Mouse (Mus musculus) left cerebral cortex, postnatal 14 days (tissue): ENCODE data around the gene Rusc2. TPM values are rescaled to one million over a fixed set of nuclear protein-coding genes. Genes with fewer than 3 reads are reported as not detected.
A peak's percentile ranks its signal among the peaks of the same experiment; 100 is the strongest.

Source experiments
- DNase-seq, 2 experiments: peaks; one replicate each; pipeline ENCODE4 v3.0.0; 2021 to 2022; ENCODE audit warnings: low spot score in 2 of 2, mixed read lengths in 1 of 2
- intact Hi-C: fragments of 180-260 bp; cut with DNase I; formaldehyde crosslinking; loops from one replicate; pipeline ENCODE4 v1.15.1; 2025
- long read RNA-seq, 2 experiments: library from polyadenylated mRNA; stranded (forward); transcript quantifications; one replicate each; pipeline ENCODE4 v2.0.0; 2021
- total RNA-seq, 2 experiments: library from RNA; stranded (reverse); gene quantifications; 2 replicates each; pipeline ENCODE4 v1.2.3; 2021

Gene Rusc2
- total RNA-seq, result 100 to 1,000 TPM; 128 to 142 TPM
- long read RNA-seq, experiment 1, full-length matches to known transcripts, result 15 of 102 reads
- long read RNA-seq, experiment 1, partial matches to known transcripts, result 63 of 102 reads
- long read RNA-seq, experiment 1, other reads (novel, unspliced or antisense), result 24 of 102 reads
- long read RNA-seq, experiment 2, full-length matches to known transcripts, result 12 of 96 reads
- long read RNA-seq, experiment 2, partial matches to known transcripts, result 59 of 96 reads
- long read RNA-seq, experiment 2, other reads (novel, unspliced or antisense), result 25 of 96 reads

DNA sequence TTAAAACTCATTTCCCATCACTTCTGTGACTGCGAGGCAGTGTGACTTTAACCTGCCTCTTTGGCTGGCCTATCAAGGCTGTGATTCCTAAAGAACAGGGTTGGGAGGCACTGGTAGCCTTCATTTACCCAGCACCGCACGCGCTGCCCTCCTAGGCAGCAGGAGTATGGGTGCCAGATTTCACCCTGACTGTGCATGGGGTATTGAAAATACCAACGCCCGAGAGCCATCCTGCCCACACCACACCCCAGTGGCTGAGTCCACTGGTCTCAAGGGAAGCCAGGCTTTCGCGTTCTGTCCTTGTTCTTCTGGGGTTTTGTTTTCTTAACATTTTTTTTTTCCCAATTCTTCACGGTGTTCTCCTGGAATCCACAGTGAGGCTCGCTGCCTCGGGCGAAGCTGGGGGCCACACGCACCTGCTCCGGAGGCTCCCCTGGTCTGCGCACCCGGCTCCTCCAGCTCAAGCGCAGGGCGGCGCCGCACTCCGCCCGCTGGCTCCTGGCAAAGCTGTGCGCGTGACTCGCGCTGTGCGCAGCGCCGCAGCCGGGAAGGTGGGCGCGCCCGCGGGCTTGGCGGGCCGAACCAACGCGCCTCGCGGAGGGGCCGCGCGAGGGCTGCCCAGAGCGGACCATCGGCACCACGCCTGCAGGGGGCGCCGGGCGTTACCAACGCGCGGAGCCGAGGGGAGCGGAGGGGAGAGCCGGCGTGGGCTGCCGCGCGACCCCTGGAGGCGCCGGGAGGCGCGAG lies at the start of gene Rusc2:
Gene Rusc2, plus strand, starts transcription at position 572 of the 747 bp plus-strand sequence.
- intact Hi-C loops, result loop anchor here (1.0 to 10.0 kb wide), 3 partner anchors 39 to 327 kb away; partner anchors contain the start of genes Atp8b5 and Unc13b
- peak; percentile 94 to 96 for DNase-seq

DNA sequence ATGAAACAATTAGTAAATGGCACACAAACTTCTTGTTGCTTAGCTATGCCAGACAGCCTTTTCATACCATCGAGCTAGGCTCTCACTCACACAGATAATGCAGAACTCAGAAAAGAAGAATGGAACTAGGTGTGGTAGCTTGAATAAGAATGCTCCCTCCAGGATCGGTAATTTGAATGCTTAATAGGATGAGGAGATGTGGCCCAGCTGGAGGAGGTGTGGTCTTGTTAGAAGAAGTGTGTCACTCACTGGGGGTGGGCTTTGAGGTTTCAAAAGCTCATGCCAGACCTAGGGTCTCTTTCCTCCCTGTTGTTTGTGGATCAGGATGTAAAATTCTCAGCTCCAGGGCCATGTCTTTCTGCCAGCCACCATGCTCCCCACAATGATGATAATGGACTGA lies 47.0 kb upstream of the Rusc2 start:
- intact Hi-C loops, result no loop called here
- DNase-seq, result no peak

DNA sequence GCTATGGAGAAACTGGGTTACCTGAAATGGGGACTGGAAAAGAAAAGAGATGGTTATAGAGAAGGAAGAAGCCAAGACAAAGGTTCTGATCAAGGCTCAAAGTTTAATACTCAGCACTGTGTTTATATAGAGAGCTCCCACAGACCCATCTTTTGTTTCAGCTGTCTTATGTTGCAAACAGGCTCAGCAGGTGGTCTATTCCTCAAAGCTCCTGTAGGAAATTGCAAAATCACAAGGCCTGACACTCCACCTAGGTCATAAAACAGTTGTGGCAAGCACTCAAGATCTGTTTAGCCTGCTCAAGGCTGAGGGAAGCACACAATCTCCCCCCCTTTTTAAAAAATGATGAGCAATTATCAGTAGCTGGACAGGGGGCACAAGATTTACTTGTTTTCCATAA lies 45.6 kb upstream of the Rusc2 start:
- DNase-seq, result no peak
- intact Hi-C loops, result no loop called here

DNA sequence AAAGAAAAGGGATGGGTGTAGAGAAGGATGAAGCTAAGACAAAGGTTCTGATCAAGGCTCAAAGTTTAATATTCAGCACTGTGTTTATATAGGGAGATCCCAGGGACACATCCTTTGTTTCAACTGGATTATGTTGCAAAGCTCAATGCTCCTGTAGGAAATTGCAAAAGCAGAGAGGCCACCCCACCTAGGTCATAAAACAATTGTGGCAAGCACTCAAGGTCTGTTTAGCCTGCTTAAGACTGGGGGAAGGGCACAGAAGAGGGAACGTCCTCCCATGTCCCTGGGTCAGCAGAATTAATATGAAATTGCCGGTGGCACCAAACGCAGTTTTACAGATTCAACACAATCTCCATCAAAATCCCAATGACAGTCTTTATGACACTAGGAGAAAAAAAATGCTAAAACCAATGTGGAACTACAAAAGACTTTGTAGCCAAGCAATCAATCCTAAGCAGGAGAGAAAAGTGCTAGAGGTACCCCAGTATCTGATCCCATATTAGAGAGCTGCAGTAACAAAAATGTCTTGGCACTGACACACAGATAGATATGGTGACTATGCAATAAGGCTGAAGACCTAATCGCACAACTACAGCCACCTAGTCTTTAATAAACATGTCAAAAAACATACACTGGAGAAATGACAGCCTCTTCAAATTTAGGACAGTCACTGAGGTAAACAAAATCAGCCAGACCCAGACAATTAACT lies 41.5 kb upstream of the Rusc2 start:
- intact Hi-C loops, result no loop called here
- no peak for DNase-seq

DNA sequence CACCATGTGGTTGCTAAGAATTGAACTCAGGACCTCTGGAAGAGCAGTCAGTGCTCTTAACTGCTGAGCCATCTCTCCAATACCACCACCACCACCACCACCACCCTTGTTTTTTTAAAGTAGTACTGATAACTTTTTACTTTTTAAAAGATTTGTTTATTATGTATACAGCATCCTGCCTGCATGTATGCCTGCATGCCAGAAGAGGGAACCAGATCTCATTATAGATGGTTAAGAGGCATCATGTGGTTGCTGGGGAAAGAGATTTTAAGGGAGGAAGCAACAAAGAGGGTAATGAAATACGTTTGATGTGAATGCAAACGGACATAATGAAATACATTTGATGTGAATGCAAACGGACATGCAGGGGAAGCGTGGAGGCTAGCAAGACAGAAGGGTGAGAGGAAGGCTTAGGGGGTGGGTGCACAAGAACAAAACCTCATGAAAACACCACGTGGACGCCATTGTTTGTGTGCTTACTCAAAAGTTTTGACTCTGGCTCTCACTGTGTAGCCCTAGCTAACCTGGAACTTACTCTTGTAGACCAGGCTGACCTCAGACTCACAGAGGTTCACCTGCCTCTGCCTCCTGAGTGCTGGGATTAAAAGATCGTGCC lies 40.4 kb upstream of the Rusc2 start:
- DNase-seq, result no peak
- intact Hi-C loops, result no loop called here

DNA sequence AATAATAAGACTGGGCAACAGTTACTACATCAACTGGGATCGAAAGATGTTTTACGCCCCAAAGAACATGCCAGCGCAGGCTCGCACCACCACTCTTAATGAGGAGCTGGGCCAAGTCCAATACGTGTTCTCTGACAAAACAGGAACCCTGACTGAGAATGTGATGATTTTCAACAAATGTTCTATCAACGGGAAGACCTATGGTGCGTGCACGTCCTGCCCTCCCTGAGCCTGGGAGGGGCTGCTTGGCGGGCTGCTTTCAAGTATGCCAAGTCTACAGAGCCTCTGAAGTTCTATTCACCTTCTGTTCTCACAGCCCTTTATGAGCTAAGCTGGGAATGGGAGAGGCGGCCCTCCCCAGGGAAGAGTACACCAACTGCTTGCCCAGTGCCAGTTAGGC lies 39.3 kb upstream of the Rusc2 start:
- DNase-seq, result no peak
- intact Hi-C loops, result no loop called here

DNA sequence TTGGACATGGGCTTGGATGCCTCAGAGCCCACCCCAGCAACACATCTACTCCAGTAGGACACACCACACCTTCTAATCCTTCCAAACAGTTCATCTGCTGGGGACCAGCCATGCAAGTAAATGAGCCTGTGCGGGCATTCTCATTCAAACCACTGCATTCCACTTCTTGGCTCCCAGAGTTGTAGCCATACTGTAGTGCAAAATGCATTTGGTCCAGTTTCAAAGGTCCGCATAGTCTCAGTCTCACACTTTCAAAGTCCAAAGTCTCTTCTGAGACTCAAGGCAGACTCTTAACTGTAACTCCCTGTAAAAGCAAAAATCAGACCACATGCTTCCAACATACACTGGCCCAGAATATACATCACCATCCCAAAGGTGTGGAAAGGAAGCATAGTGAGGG lies 36.8 kb upstream of the Rusc2 start:
- intact Hi-C loops, result no loop called here
- DNase-seq, result no peak

DNA sequence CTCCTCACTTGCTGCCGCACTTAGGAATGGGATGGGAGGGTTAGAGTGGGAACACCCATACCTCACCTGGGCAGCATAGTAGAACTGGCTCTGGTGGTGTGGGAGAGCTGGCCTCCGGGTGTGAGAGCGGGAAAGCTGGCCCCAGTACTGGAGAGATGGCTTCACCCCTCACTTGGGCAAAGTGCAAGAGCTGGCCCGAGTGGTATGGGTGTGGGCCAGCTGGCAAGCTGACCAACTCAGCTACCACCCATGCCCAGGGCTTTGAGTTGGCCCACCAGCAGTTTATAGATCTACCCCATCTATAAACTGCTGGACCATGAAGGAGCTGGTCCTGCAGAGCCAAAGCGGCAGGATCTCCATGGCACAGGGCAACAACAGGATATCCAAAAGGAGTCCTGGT lies 32.6 kb upstream of the Rusc2 start:
- intact Hi-C loops, result no loop called here
- DNase-seq, result no peak

DNA sequence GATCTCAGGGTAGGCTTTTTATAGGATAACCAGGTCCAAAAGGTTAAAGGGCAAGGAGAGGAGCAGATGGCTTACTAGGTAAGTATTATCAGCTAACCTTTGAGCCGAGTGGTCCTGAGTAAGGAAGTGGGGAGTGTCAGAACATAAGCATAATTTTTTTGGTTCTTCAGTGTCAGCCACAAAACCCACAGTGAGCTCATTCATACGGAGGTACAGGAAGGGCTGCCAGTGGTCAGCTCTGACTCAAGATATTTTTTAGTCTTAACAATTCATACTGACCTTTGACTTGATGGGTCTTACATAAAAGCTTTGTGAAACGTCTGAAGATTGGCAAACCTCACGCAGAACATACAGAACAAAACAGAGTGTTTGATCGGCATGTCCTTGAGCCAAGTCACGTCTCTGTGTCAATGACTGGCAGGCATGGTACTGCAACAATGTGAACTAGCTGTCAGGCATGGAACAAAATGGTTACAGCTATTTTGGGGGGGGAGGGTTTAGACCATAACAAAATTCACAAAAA lies 31.7 kb upstream of the Rusc2 start:
- intact Hi-C loops, result no loop called here
- no peak for DNase-seq

DNA sequence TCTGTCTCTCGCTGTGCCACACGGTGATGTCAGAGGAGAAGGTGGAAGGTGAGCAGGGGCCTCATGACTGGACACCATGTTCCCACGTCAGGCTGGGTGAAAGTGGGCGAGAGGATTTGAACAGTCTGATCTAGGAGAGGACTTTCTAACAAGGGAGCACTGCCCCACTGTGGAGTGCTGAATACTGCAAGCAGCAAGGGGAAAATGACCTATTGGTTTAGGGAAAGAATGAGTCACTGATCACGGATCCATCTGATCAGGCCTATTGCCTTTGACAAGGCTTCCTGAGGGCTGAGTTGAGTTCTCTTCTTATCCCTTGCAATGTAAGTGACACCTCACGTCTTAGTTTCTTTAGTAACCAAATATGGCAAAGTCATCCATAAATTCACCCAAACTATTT lies 28.1 kb upstream of the Rusc2 start:
- no peak for DNase-seq
- intact Hi-C loops, result no loop called here

DNA sequence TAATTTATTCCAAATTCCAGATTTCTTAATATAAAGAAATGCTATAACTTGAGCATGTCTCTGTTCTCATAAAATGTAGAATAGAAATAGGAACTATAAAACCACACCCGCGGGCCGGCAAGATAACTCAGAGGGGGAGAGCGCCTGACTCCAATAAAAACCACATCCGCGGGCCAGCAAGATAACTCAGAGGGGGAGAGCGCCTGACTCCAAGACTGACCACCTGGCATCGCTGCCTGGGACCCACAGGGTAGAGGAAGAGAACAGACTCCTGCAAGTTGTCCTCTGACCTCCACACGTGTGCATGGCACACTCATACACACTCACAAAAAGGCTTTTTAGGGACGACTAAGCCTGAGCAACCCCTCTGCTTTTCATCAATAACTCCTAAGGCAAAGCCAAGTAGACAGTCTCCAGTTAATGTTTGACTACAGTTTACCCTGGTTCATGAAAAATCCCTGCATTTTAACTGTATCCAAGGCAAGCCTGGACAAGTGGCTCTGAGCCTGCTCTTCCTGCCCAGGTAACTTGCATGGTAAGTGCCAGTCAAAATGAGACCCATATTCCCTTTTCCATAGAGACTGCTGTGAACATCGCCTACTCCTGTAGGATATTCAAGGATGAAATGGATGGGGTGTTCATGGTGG lies 16.7 kb upstream of the Rusc2 start:
- DNase-seq, result no peak
- intact Hi-C loops, result no loop called here

DNA sequence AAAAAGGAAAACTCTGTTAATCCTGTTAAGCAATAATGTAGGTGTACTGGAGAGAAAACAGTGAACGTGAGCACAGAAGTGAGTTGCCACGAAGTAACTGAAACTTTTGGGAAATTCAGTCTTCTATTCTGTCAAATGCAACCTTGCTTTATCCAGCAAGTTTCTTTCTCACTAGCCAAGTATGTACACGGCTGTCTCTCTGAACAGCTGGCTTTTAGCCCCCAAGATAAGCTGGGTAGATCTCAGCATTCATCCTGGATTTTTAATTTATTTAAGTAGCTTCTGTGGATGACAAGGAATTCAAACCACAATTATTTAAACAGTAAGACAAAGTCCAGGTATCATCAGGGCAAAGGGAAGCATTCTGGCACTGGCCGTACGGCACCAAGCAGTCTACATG lies 14.5 kb upstream of the Rusc2 start:
- intact Hi-C loops, result no loop called here
- no peak for DNase-seq

DNA sequence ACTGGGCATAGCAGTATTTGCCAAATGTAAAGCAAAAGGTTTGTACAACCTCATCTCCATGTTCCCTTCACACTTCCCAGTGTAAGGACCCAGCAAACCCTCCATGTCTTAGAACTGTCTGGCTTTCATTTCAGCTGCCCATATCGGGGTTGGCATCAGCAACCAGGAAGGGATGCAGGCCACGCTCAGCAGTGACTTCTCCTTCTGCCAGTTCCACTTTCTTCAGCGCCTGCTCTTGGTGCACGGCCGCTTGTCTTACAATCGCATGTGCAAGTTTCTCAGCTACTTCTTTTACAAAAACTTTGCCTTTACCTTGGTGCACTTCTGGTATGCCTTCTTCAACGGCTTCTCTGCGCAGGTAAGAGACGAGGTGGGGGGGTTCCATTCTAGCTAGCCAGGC lies 14.0 kb upstream of the Rusc2 start:
- intact Hi-C loops, result no loop called here
- no peak for DNase-seq

DNA sequence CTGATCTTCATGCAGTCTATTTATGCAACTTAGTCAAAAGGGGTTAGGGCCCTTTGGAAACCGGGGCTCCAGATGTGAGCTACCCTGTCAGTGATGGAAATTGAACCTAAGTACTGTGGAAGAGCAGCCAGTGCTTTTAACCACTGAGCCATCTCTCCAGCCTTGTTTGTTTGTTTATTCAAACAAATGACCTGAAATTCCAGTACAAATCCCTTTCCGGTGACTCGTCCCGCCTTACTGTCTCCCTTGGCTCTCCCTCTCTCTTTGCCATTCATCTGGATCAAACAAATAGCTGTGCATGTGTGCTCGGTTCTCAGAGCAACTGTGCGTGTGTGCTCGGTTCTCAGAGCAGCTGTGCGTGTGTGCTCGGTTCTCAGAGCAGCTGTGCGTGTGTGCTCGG lies 10.4 kb upstream of the Rusc2 start:
- intact Hi-C loops, result no loop called here

DNA sequence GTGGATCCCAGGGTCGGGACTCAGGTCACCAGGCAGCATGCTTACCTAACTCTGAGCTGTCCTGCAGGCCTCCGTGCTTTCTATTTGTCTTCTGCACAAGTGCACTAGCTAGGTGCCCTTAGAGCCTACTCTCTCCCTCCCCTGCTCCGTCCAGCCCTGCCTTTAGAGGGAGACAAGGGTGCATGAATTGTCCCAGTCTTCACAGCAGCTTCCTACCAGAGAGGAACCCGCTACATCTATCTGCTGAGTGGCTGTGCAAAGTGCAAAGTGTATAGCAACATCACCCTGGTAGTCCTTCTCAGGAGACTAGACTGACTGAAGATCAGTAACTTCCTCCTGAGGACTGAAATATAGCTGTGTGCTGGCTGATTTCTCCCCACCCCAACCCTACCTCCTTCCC lies 9.6 kb upstream of the Rusc2 start:
- intact Hi-C loops, result no loop called here
- no peak for DNase-seq

More for the DNA sequence above, 10.4 kb upstream of the Rusc2 start:
- no peak for DNase-seq

DNA sequence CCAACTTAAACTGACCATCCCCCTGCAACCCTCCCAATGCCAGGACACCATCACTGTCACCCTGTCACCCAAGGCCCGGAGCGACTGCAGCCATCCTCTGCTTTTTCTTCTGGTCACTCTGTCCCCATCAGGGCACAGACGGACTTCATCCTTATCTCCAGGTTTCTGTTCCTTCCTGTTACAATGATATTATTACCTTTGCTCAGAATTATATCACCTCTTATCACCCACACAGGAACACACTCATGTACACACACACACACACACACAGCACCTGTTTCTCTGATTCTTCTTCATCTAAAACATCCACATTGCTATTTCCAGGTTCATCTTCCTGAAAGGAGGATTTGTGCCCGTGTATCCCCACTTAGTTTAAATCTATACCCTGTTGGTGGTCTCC lies 7.5 kb upstream of the Rusc2 start:
- no peak for DNase-seq
- intact Hi-C loops, result no loop called here

DNA sequence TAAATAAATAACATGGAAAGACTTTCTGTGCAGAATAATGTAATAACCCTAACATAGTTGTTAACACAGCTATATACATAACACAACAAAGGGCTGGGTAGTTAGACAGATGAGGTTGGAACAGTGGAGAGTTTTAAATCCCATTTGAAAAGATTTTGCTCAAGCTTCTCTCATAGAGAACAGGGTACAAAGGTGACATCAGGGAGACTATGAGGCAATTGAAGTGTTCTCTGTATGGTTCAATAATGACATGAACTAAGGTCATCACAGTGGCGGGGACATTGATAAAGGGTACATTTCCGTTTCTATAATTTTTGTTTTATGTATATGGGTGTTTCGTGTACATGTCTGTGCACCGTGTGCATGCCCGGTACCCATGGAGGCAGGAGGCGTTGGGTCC lies 2.2 kb upstream of the Rusc2 start:
- no peak for DNase-seq
- intact Hi-C loops, result no loop called here

DNA sequence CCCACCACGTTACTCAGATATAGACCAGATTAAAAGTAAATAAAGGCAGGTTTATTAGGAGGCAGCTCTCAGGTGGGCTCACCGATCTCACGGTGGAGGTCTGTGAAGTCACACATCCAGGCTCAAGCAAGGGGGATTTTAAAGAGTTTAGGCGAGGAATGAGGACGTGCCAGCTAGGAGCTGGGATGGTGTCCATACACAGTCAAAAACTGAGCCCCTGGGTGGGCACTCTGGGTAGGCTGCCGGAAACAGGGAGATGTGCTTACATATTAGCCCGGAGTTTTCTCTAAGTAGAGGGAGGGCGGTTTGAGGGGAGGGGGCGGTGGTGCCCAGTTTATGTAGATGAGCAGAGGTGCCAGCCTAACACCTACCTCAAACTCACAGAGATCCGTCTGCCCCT lies 828 bp upstream of the Rusc2 start:
- intact Hi-C loops, result loop anchor here (5.0 to 10.0 kb wide), 2 partner anchors 114 to 326 kb away; partner anchors contain the start of genes Atp8b5 and Unc13b
- peak; percentile 33 to 36 for DNase-seq
